Mouse (Mus musculus) bone marrow, adult 2 months (tissue): Measurements from ENCODE around the gene Map6. TPM values are rescaled to one million over a fixed set of nuclear protein-coding genes. Genes with fewer than 3 reads are reported as not detected.
A peak's percentile ranks its signal among the peaks of the same experiment; 100 is the strongest.

ENCODE experiments used
- H3K27ac ChIP-seq: fragments of 200-500 bp; 2 replicates; pipeline ENCODE4 v1.5.1; 2012; ENCODE audit warnings: low read depth, mild to moderate bottlenecking, control low read depth, inconsistent platforms, low read length; ENCODE audit not compliant: control insufficient read depth, poor library complexity, insufficient read depth
- H3K4me1 ChIP-seq: fragments of 200-500 bp; 2 replicates; pipeline ENCODE4 v1.6.1; 2011; ENCODE audit warnings: low read length; ENCODE audit not compliant: control insufficient read depth, insufficient read depth
- H3K4me3 ChIP-seq: fragments of 200-500 bp; replicated peaks from 2 replicates; pipeline ENCODE3; 2011; ENCODE audit warnings: mild to moderate bottlenecking, low read depth, low read length, control low read depth; ENCODE audit not compliant: control insufficient read depth
- CTCF ChIP-seq: fragments of 200-500 bp; IDR thresholded peaks from 2 replicates; pipeline ENCODE4 v1.5.1; 2011; ENCODE audit warnings: low read length, control low read depth; ENCODE audit not compliant: control insufficient read depth, insufficient read depth
- POLR2A ChIP-seq: fragments of 200-500 bp; IDR thresholded peaks from 2 replicates; pipeline ENCODE4 v1.6.1; 2011; ENCODE audit warnings: low read depth, mild to moderate bottlenecking, control low read depth, low read length, borderline replicate concordance; ENCODE audit not compliant: control insufficient read depth
- WGBS: fragments of 180-500 bp; shearing (Covaris S2); methylation state at CpG from one replicate; pipeline ENCODE4 v1.1.7; 2018; 5-methylcytosine and 5-hydroxymethylcytosine counted together
- polyA plus RNA-seq: library from polyadenylated mRNA; stranded (reverse); fragments of >200 nt; gene quantifications from 2 replicates; pipeline ENCODE4 v1.2.4, GENCODE M21; 2011; ENCODE audit warnings: low replicate concordance; ENCODE audit not compliant: missing spikeins, insufficient read depth, insufficient read length

Map6 gene
- polyA plus RNA-seq, 1 experiment: 1.7 TPM

- H3K27ac ChIP-seq: no peak overlapping the region
- WGBS: 2% methylated on average over 29 of the region's 29 CpGs
- TF ChIP-seq CTCF (no peak), POLR2A (no peak)
- H3K4me3 ChIP-seq: no peak overlapping the region
- H3K4me1 ChIP-seq: no peaks in the 10 kb centered on the region; the same call in 1 of the 2 replicates
These were observed 1.3 kb downstream of the Map6 start for GRCm38 (mm10) chr7:99268506-99268900.

DNA sequence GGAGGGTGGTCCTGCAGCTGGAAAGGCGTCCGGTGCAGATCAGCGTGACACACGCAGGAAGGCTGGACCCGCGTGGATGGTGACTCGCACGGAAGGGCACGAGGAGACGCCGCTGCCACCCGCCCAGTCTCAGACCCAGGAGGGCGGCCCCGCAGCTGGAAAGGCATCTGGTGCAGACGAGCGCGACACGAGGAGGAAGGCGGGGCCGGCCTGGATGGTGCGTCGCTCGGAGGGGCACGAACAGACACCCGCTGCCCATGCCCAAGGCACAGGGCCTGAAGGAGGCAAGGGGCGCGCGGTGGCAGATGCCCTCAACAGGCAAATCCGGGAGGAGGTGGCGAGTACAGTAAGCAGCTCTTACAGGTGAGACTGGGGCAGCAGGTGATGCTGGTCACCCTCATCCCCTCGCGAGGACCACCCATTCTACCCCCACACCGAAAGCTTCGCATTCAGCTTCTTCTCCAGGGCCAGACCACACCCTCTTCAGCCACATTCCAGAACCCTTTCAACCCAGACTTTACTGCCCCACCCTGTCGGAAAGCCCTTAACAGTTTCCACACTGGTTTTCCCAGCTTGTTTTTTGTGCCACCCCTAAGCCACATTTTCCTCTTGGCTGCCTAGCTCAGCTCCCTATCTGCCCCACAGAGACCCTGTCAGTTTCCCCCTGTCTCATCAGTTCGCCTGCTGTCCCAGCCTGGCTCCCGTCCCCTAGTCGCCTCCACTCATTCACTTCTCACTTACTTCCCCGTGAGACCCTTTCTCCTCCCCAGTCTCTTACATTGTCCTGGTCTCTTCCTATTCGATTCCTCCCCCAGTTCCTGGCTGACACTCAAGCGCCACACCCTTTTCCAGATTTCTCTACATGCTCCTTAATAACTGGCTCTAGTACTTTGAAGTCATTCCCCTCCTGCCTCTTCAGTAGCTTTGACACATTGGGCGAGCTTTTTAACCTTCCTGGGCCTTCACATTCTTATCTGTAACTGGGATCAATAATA lies 2.0 kb downstream of the Map6 start:
- TF ChIP-seq CTCF (no peak), POLR2A (no peak)
- 18% methylated on average over 42 of the region's 42 CpGs for WGBS
- no peaks in the 10 kb centered on the region; the same call in 1 of the 2 replicates for H3K4me1 ChIP-seq
- no peak overlapping the region for H3K4me3 ChIP-seq
- H3K27ac ChIP-seq: peak overlapping the region; percentile 21; the same call in 1 of the 2 replicates

GRCm38 (mm10) chr7:99271630-99272029 lies 4.4 kb downstream of the Map6 start:
- 41% methylated on average over 9 of the region's 9 CpGs for WGBS
- H3K4me3 ChIP-seq: no peak overlapping the region
- no peak overlapping the region for H3K27ac ChIP-seq
- TF ChIP-seq POLR2A: no peak
- no peak for TF ChIP-seq CTCF
- no peaks in the 10 kb centered on the region; the same call in 1 of the 2 replicates for H3K4me1 ChIP-seq

- 74% methylated on average over 6 of the region's 6 CpGs for WGBS
- H3K4me3 ChIP-seq: no peak overlapping the region
- H3K4me1 ChIP-seq: no peaks in the 10 kb centered on the region; the same call in 1 of the 2 replicates
- TF ChIP-seq POLR2A (no peak), CTCF (no peak)
- no peak overlapping the region for H3K27ac ChIP-seq
These were observed 7.9 kb downstream of the Map6 start for GRCm38 (mm10) chr7:99275131-99275530.

DNA sequence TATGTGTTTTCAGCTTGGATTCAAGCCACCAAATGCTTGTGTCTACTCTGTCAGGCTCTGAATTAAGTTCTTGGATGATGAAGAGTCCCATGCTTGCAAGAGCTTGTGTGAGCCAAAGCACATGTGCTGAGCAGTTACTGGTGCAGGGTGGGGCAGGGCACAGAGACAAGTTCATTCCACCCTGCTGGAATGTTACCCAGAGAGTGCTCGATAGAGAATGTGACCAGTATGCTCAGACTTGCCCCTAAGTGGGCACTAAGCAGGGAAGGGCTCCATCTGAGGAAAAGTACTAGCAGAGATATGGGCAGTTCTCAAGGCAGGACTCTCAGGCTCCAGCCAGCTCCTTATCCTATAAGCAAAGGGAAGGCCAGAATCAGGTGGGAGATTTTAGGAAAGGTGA lies 9.4 kb downstream of the Map6 start:
- 77% methylated on average over 1 of the region's 1 CpGs for WGBS
- Histone ChIP-seq H3K27ac (no peak overlapping the region), H3K4me1 (no peaks in the 10 kb centered on the region), H3K4me3 (no peak overlapping the region)
- TF ChIP-seq POLR2A (no peak), CTCF (no peak)

DNA sequence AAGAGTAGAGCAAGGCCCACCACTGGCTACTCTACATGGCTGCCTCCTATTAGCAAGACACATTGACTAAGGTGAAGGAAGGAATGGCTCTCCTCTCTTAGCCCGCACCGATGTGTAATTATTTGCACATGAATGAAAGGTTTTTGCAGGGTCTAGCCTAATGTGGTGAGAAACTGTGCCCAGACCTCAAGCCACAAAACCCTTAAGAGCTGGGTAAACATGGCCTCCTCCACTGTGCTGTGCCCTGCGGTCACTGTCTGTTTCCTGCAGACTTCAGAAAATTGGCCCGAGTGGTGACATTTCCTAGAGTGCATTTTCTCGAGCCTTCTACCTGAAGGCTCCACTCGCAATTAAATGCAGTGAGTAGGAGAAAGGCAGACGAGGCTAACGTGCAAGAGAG lies 11.1 kb downstream of the Map6 start:
- TF ChIP-seq POLR2A (no peak), CTCF (no peak)
- H3K27ac ChIP-seq: no peak overlapping the region
- 59% methylated on average over 8 of the region's 8 CpGs for WGBS
- H3K4me3 ChIP-seq: no peak overlapping the region
- no peaks in the 10 kb centered on the region for H3K4me1 ChIP-seq

- TF ChIP-seq POLR2A (no peak), CTCF (no peak)
- no peak overlapping the region for H3K4me3 ChIP-seq
- no peak overlapping the region for H3K27ac ChIP-seq
- 73% methylated on average over 8 of the region's 8 CpGs for WGBS
- no peaks in the 10 kb centered on the region for H3K4me1 ChIP-seq
These were observed 12.3 kb downstream of the Map6 start for GRCm38 (mm10) chr7:99279586-99279985.

DNA sequence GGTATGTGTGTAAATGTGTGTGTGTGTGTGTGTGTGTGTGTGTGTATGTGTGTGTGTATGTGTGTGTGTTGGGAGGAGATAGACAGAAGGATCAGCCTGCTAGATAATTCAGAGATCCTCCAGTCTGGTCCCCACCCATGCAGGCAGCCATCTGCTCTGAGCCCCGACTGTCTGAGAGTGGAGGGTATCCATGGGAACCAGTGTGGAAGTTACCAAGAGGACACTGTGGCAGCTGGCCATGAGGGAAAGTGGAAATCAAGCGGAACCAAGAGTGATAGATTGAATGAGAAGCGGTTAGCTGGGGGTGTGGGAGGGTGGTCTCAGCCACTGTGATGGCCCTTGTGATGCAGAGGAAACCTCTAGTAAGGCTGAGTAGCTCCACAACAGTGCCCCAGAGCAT lies 20.0 kb downstream of the Map6 start:
- WGBS: 89% methylated on average over 3 of the region's 3 CpGs
- TF ChIP-seq POLR2A (no peak), CTCF (no peak)
- no peak overlapping the region for H3K4me3 ChIP-seq
- no peak overlapping the region for H3K27ac ChIP-seq
- no peaks in the 10 kb centered on the region for H3K4me1 ChIP-seq

GRCm38 (mm10) chr7:99290008-99290407 lies 22.8 kb downstream of the Map6 start:
- WGBS: 33% methylated on average over 8 of the region's 8 CpGs
- H3K4me3 ChIP-seq: no peak overlapping the region

More at GRCm38 (mm10) chr7:99290008-99290407, 22.8 kb downstream of the Map6 start:
- no peaks in the 10 kb centered on the region for H3K4me1 ChIP-seq
- TF ChIP-seq CTCF: no peak
- H3K27ac ChIP-seq: no peak overlapping the region
